Mouse (Mus musculus) gastrocnemius, postnatal 4 days (tissue): ENCODE results near the gene Lin54. TPM values are rescaled to one million over a fixed set of nuclear protein-coding genes. Genes with fewer than 3 reads are reported as not detected.

Source experiments
- DNase-seq, 2 experiments: peaks; one replicate each; pipeline ENCODE4 v3.0.0; 2021 to 2022; ENCODE audit warnings: low spot score in 2 of 2, mixed read lengths in 2 of 2
- long read RNA-seq, 2 experiments: library from polyadenylated mRNA; stranded (forward); transcript quantifications; one replicate each; pipeline ENCODE4 v2.0.0; 2021
- total RNA-seq, 2 experiments: library from RNA; stranded (reverse); gene quantifications; 2 replicates each; pipeline ENCODE4 v1.2.3; 2021

The Lin54 gene
- total RNA-seq = 10 to 100 TPM; 12.0 to 14.6 TPM
- long read RNA-seq, experiment 1, full-length matches to known transcripts = 11 of 14 reads
- long read RNA-seq, experiment 1, partial matches to known transcripts = 1 of 14 reads
- long read RNA-seq, experiment 1, other reads (novel, unspliced or antisense) = 2 of 14 reads
- long read RNA-seq, experiment 2, full-length matches to known transcripts = 12 of 17 reads
- long read RNA-seq, experiment 2, partial matches to known transcripts = 2 of 17 reads
- long read RNA-seq, experiment 2, other reads (novel, unspliced or antisense) = 3 of 17 reads

- DNase-seq = peak; percentile 77 to 89
Measured at GRCm38 (mm10) chr5:100500458-100500961, at the start of gene Lin54. Gene Lin54, minus strand, starts transcription at chr5:100500639.

- no peak for DNase-seq
Measured at GRCm38 (mm10) chr5:100550151-100550550, 49.7 kb upstream of the Lin54 start.

GRCm38 (mm10) chr5:100549311-100549710 lies 48.9 kb upstream of the Lin54 start:
- no peak for DNase-seq

GRCm38 (mm10) chr5:100548236-100548635 lies 47.8 kb upstream of the Lin54 start:
- no peak for DNase-seq

- no peak for DNase-seq
Measured at GRCm38 (mm10) chr5:100546294-100547080, 46.0 kb upstream of the Lin54 start.

- no peak for DNase-seq
Measured at GRCm38 (mm10) chr5:100536638-100537037, 36.2 kb upstream of the Lin54 start.

GRCm38 (mm10) chr5:100535826-100536225 lies 35.4 kb upstream of the Lin54 start:
- DNase-seq = no peak

- no peak for DNase-seq
Measured at GRCm38 (mm10) chr5:100526164-100526563, 25.7 kb upstream of the Lin54 start.

GRCm38 (mm10) chr5:100525620-100526019 lies 25.2 kb upstream of the Lin54 start:
- DNase-seq = no peak

- no peak for DNase-seq
Measured at GRCm38 (mm10) chr5:100524921-100525320, 24.5 kb upstream of the Lin54 start.

GRCm38 (mm10) chr5:100523331-100523730 lies 22.9 kb upstream of the Lin54 start:
- DNase-seq = no peak

- DNase-seq = no peak
Measured at GRCm38 (mm10) chr5:100520223-100520622, 19.8 kb upstream of the Lin54 start.

- DNase-seq = no peak
Measured at GRCm38 (mm10) chr5:100519027-100519411, 18.6 kb upstream of the Lin54 start.

GRCm38 (mm10) chr5:100518049-100519026 lies 17.9 kb upstream of the Lin54 start, which contains the start of gene Cops4:
Gene Cops4, plus strand, starts transcription at chr5:100518309.
- peak; percentile 85 to 96 for DNase-seq

- DNase-seq = no peak
Measured at GRCm38 (mm10) chr5:100512576-100512975, 12.1 kb upstream of the Lin54 start.

GRCm38 (mm10) chr5:100509247-100509646 lies 8.8 kb upstream of the Lin54 start:
- no peak for DNase-seq

GRCm38 (mm10) chr5:100501267-100501666 lies 828 bp upstream of the Lin54 start:
- no peak for DNase-seq

- peak in 1 of 2 experiments; percentile 30 for DNase-seq
Measured at GRCm38 (mm10) chr5:100499831-100500304, 571 bp downstream of the Lin54 start.

GRCm38 (mm10) chr5:100499243-100499642 lies 1.2 kb downstream of the Lin54 start:
- no peak for DNase-seq

- DNase-seq = peak; percentile 70 to 83
Measured at GRCm38 (mm10) chr5:100498436-100499180, 1.8 kb downstream of the Lin54 start.
